Mouse (Mus musculus) right cerebral cortex, postnatal 10 days (tissue): ENCODE data around the gene Zswim5.

ENCODE experiments used
- DNase-seq, 2 experiments: peaks; one replicate each; pipeline ENCODE4 v3.0.0; 2021; ENCODE audit warnings: low spot score in 2 of 2

Gene Zswim5

DNA sequence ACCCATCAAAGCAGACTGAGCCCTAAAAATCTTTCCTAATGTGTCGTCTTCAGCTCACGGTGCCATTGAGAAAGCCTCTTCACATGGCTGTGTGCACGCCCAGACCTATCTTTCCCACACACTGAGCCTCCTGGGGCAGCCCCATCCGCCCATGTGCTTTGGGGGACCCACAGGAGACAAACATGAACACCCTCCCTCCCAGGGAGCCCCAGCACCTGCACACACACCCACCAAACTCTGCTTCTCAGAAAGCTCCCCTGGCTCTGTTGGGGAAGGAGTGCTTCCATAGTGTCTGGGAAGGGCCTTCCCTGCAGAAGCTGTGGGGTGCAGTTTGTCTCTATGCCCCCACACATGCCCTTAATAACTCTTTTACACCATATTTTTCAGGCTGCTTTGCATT, 127.5 kb downstream of the Zswim5 start:
- DNase-seq = no peak

GRCm38 (mm10) chr4:117005611-117006400, 128.6 kb downstream of the Zswim5 start:
- DNase-seq = no peak

- DNase-seq = no peak
These were observed 129.9 kb downstream of the Zswim5 start for GRCm38 (mm10) chr4:117007058-117007457.

GRCm38 (mm10) chr4:117010231-117010630, 133.1 kb downstream of the Zswim5 start:
- no peak for DNase-seq

DNA sequence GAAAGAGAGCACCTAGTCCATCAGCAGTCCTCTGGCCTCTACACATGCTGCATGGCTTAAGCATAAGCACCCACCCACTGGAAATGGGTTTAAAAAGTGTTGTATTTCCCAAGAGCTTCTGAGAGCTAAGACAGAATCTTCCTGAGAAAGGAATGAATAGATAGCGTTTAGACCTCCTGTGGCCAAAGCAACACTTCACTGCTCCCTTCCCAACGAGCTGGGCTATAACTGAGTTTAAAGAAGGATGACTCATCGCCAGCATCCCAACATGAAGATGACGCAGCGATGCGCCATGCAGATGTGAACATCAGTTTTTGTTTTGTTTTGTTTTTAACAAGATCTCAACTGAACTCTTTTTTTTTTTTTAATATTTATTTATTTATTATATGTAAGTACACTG, 136.4 kb downstream of the Zswim5 start:
- DNase-seq = no peak

DNA sequence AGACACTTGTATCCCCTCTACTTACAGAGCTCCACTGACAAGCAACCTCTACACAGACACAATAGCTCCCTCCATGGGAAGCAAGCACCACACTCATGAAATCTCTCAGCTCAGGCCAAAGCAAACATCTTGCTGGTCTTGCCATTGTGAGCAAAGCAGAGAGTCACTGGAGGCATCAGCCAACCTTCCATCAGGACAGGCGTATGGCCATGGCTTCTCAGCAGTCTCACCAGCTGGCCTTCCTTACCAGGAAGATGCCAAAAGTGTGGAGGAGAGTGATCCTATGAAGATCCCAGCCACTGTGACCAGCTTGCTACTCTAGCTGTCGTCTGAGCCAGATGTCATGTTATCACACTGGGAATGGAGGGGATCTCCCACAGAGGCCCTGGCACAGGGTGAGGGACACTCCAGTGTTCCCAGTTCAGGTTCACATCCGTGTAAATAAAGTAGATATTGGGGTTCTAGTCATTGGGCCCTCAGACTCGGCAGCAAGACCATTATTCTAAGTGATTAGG, 137.8 kb downstream of the Zswim5 start:
- no peak for DNase-seq

GRCm38 (mm10) chr4:117017738-117018137, 140.6 kb downstream of the Zswim5 start:
- no peak for DNase-seq

DNA sequence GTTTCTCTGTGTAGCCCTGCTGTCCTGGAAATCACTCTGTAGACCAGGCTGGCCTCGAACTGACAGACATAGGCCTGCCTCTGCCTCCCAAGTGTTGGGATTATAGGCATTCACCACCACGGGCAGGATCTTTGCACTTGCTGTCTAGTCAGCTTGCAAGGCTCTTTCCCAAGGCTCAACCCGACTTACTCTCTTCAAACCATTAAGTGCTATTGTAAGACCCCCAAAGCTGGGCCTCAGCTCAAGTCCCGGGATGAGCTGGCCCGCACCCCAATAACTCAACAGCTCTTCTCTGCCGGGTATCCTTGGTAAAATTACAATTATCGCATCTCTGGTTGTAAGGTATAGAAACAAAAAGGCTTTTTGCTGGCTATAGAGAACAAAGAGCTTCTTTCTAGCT, 141.2 kb downstream of the Zswim5 start:
- DNase-seq = no peak

DNA sequence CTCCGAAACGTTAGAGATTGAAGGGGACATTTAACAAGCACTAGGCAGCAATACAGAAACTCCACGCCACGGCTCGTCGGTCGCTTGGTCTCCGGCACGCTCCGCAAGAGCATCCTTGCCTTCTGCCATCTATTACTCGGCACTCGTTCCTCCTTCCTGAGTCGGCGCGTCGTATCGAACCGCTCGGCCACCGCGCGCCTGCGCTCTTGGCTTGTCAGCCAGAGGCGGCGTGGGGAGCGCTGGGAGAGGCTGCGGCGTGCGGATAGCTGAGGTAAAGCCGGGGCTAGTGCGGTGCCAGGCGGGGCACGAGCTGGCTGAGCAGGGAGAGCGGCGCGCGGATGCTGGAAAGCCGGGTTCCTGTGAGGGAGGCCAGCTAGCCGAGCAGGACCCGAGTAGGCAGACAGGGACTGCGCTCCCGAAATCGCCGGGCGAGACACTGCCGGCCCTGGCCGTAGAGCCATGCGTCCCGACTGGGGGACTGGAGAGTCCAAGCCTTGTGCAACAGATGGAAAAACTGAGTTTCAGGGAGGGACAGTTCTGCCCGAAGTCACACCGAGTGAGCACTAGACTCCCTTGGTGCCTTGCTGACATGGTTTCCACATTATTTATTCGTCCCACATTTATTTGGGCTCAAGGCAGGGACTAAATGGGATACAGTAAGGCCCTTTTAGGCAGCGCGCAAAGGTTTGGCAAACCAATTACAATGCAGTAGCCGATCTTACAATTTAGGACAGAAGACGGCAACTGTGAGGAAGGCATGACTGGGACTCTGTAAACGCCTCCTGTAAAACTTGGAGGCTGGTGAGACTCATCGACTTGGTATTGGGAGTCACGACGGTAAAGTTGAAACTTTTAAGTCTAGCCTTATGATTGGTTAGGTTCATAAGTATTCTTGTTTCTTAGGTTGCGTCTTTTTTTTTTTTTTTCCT, 142.3 kb downstream of the Zswim5 start, which contains the start of gene Eif2b3:
Eif2b3 (plus strand) TSS at position 197 of the 929 bp plus-strand sequence.
- DNase-seq = peak; percentile 93 to 94

- DNase-seq = no peak
These were observed 146.3 kb downstream of the Zswim5 start for GRCm38 (mm10) chr4:117023469-117023868.

GRCm38 (mm10) chr4:117031105-117031504, 153.9 kb downstream of the Zswim5 start:
- no peak for DNase-seq
